Mouse (Mus musculus) small intestine, adult 2 months (tissue): ENCODE measurements at regions not wholly inside any gene's neighbourhood (a gene's known extent, or its start where the extent isn't known, plus 50 kb on each side); places are given as distances from the start of the nearest gene placed in this dataset.

Experiments
- CTCF ChIP-seq: fragments of 200-500 bp; IDR thresholded peaks from 2 replicates; pipeline ENCODE4 v1.5.1; 2012; ENCODE audit warnings: low read depth, mild to moderate bottlenecking, control low read depth, inconsistent platforms, low read length, moderate library complexity, mixed read lengths; ENCODE audit not compliant: insufficient replicate concordance, insufficient read length; ENCODE audit errors: extremely low read depth
- POLR2A ChIP-seq: fragments of 200-500 bp; IDR thresholded peaks from 2 replicates; pipeline ENCODE4 v1.6.1; 2012; ENCODE audit warnings: low read depth, mild to moderate bottlenecking, control low read depth, inconsistent platforms, low read length, moderate library complexity

DNA sequence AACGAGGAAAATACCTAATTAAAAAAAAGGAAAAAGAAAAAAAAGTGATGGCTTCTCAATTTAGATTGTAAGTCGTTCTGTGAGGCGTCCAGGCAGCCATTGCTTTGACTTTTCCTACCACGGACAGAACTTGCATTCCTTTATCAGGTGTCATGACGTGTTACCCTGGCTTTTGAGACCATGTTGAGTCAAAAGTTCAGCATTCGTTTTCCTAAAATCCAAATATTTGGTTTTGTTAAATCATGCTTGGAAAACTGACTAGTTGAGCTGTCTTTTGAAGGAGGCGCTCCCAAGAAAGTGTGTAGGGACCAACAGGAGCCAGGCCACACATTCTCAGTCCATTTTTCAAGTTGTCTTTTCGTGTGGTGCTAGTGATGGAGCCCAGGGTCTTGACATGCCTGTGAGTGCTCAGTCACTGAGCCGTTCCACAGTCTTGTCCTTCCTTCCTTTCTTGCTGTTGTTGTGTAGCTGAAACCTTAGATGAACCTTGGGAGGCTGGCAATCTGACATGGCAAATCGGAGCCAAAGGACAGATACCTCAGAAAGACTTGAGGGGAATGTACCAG is 125.1 kb upstream of the Pik3r1 start:
- TF ChIP-seq CTCF, result no peak
- no peak for TF ChIP-seq POLR2A
